In the genomic region with DNA sequence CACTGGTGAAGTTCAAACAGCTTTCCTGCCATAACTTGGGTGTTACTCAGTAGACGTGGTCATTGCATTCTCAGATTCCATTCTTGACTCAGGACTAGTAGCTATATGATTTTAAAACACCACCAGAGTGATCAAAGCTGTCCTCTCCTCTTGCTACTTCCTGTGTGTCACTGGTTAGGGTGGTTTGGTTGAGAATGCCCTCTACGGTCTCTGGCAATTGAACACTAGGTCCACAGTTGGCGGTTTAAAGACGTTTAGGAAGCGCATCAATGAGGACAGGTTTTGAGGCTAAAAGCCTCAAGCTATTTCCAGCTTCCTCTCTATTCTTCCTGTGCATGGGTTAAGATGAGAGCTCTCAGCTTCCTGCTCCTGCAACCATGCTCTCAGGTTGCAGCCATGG, we compare ENCODE assay signal across 15 mouse cellular contexts. TPM values are rescaled to one million over a fixed set of nuclear protein-coding genes. Genes with fewer than 3 reads are reported as not detected.
A peak's percentile ranks its signal among the peaks of the same experiment; 100 is the strongest.
DNase-seq lines count a peak whose midpoint lies in the region.
"Had no signal": no experiment of that assay in that cellular context is flagged by ENCODE, and none has a peak within 500 bp of the region (broad histone marks: within the 10 kb centered on the region; RNA-seq: fewer than 3 reads in every experiment).

No protein-coding gene starts in this region.

- intact Hi-C loops in heart, postnatal 36 days (cut with DNase I), result no loop called here

- DNase-seq in thymus, postnatal 0 days (ENCODE audit: low spot score), result peak; percentile 23
- DNase-seq in thymus, postnatal 4 days, result no peak
- peak; percentile 64 for DNase-seq in T-cell, adult 2 months (ENCODE audit: low spot score)
- peak; percentile 42 for DNase-seq in induced T-regulatory cell, adult 2 months (ENCODE audit: low read depth)
- DNase-seq in naive thymus-derived CD4-positive, alpha-beta T cell, adult 2 months (ENCODE audit: low read depth), result peak; percentile 77
- no peak for DNase-seq in heart, postnatal 36 days
- no peak for DNase-seq in lung, postnatal 14 days
- no peak for DNase-seq in layer of hippocampus, postnatal 25 days (ENCODE audit: extremely low spot score in 1 of 2, low spot score in 1 of 2)
- DNase-seq: adrenal gland, adult 8-10 months; adrenal gland, postnatal 36 days; cerebellum, adult 11 months; cerebellum, adult 8-10 months; cerebellum, postnatal 25 days; gastrocnemius, postnatal 10 days; heart, adult 2 months had no signal

RNA-seq across cellular contexts. Expression of gene Tgfbr2, which starts 6.4 kb away (rescaled TPM):
- polyA plus RNA-seq in thymus, postnatal 0 days (2015; fragmentation: Nextera tagmentation; extraction: Ambion mirVana), result 21.0 and 22.0 TPM in 2 replicates
- total RNA-seq in heart, postnatal 36 days (2021), result 10 to 100 TPM; 37.0 to 38.3 TPM
- total RNA-seq in layer of hippocampus, postnatal 25 days (2021), result 10 to 100 TPM; 10.4 to 12.2 TPM

Comparison
In these comparisons a context has a peak if more than half of its experiments do, and no peak if none do; other contexts are left out.
1. DNase-seq: peak in thymus, postnatal 0 days (single experiment), T-cell, adult 2 months (single experiment), induced T-regulatory cell, adult 2 months (single experiment) and naive thymus-derived CD4-positive, alpha-beta T cell, adult 2 months (single experiment); none in thymus, postnatal 4 days (single experiment), heart, postnatal 36 days (0 of 2), lung, postnatal 14 days (single experiment) and layer of hippocampus, postnatal 25 days (0 of 2).